Mouse (Mus musculus) kidney, postnatal 25 days (tissue): ENCODE data around the gene Opalin.
A peak's percentile ranks its signal among the peaks of the same experiment; 100 is the strongest.

Experiments used
- DNase-seq, 2 experiments: peaks; one replicate each; pipeline ENCODE4 v3.0.0; 2021; ENCODE audit warnings: mixed read lengths in 2 of 2

Gene Opalin

DNA sequence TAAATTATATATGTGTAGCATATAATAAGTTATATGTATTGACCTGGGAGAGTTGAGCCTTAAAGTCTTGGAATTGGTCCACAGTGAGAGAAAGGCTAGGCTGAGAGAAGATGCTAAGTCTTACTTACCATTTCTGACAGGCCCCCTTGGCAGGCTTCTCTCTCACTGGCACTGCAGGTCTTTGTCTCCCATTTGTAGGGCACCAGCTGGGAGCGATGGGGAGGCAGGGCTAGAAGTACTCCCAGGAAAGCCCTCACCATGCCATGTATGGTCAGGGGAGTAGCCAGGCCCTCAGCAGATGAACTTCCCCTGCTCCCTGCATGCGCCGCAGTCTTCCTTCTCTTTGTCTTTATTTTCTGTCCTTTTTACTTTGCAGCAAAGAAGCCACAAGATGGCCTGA is at the start of gene Opalin:
TSS of gene Opalin (minus strand) at position 208 of the 400 bp plus-strand sequence.
- DNase-seq = peak in 1 of 2 experiments; percentile 13

DNA sequence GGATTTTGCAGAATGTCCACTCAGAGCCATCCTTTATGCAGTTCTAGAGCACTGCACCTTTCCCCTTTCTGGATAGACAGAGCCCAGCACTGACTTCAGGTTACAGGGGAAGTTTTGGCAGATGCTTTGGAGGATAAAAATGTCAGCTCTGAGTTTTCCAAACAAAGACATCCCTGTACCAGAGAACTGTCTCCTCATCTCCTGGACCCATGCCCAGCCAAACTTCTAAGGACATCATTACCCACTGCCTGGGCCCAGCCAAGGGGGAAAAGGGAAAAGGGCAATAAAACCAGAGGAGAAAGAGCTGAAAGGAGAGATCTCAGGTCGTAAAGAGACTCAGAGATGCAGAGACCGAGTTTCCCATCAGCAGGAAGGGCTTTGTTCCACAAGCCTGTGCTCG is 46.1 kb upstream of the Opalin start:
- DNase-seq = no peak

DNA sequence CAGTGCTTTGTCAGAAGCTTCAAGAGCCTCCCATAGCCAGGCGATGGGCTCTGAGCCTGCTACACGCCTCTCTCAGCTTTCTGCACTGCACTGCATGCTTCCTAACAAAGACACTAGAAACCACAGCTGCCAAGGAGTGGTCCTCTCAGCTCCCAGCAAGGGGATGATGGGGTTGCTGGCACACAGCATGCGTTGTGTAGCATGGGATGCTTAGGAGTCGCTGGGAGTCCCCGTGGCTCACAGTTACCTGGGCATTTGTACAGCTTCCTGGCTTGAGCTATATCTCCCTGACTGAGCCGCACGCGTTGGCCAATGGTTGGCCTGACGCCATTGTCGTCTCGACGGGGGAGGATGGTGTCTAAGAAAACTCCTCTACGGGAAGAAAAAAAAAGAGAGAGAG is 43.0 kb upstream of the Opalin start:
- DNase-seq = no peak

DNA sequence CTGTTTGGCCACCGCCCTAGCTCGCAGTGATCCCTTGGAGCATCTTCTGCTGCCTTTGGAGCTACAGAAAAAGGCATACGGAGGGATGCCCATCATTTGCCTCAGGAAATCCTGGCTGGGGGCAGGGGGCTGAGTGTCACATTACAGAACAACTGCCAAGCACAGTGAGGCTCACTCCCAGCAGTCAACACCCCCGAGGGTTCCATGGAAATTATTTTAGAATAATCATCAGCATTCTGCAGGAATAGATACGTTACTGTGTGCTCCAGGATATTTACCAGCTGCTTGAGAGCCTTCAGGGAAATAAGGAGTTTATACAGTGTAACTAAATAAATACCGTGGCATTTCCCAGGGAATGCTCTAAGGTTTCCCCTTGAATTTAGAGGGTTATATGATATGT is 41.4 kb upstream of the Opalin start:
- DNase-seq = no peak

DNA sequence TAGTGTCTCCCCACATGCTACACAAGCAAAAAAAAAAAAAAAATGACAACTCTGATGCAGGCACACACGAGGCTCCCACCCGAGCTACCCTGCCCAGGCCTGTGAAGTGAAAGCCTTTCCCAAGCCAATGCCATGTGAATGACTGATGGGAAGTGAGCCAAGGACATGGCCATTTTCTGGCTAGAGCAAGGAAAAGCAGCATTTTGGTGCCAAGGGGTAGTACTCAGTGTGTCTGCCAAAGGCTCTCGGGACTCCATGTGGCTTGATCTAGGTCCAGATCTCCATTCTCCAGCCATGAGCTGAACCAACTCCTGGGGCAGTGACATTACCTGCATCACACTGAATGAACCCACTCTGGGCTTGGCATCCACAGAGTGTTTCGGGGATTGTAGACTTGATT is 40.4 kb upstream of the Opalin start:
- DNase-seq = no peak

DNA sequence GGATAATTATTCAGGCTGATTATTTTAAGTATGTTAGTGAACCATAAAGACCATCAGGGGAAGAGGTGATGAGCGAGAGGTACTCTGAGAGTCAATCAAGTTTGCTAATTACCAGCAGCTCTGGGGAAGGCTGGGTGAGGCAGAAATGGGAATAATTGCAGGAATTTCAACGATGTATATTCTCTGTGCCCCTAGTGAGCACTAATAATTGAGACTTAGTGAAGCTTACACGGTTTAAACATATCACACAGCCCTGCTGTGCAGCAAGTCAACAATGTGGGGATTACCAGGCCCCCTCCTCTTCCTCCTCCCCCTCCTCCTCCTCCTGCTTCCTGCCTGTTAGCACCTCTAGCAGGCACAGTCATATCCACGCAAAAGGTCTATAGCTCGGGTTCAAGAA is 37.7 kb upstream of the Opalin start:
- no peak for DNase-seq

DNA sequence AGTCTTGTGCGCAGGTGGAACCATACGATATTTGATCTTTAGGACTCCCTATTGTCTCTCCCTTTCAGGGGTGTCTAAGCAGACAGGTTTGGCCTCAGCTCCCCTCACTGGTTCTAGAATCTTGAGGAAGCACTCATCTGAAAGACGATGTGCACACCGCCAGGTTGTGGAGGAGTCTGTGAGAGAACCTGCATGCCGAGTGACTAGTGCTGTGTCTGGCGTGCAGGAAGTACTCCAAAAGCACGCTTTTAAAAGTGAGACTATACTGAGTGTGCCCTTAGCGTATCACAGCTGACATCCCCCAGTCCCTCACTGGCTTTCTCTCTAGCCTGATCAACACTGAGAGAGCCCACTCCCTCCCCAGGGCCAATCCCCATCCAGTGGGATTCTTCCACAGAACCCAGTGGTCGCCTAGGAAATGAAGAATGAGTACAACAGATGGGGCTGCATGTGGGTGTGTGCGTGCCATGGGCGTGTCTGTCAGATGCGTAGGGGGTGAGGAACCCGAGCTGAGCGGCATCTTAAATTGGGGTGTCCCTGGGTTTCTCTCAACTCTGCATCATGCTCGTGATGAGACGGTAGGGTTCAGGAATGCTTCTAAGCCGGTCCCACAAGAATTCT is 37.1 kb upstream of the Opalin start:
- no peak for DNase-seq

DNA sequence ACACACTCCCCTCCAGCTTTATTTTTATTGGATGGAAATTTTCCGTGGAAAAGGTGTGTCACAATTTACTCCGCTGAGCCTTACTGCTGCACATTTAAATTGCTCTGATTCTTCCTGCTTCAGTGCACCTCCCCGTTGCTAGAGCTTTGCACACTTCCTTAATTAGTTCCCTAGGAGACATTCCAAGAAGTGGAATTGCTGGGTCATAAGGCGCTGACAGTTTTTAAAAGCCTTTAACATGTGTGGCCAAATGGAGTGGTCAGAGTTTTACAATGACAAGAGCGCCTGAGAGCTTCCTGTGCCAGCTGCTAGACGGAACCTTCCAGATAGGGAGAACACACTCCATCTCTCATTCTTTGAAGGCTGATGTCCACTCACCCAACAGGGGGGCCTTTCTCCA is 35.7 kb upstream of the Opalin start:
- DNase-seq = no peak

DNA sequence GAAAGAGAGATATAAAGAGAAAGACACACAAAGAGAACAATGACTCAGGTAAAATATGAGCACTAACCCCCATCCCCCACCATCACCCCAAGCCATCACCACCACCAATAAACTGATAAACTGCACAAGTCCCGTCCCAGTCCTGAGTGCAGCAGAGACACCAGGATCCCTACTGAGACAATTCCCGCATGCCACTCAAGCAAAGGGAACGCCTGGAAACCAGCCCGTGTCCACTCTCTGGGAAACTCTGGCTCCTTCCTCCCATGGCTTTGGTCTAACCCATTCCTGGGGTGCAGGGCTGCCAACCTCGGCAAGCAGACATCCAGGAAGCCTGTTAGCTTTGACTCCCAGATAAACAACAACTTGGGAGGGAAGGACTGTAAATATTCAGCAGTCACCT is 33.1 kb upstream of the Opalin start:
- no peak for DNase-seq

DNA sequence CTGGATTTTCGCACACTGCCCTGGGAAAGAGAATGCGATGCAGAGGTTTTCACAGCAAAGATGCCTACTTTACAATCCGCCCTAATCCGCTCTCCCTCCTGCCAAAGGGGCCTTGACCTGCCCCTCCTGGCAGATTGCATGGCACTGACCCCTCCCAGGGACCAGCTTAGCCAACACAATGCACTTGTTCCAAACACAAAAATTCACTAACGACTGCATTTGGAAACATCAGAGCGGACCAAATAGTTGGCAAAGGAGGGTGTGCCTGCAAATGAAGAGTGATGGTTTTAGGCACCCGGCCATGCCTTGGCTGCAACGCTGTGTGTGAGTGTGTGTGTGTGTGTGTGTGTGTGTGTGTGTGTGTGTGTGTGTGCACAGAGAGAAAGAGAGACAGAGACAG is 32.6 kb upstream of the Opalin start:
- DNase-seq = no peak

DNA sequence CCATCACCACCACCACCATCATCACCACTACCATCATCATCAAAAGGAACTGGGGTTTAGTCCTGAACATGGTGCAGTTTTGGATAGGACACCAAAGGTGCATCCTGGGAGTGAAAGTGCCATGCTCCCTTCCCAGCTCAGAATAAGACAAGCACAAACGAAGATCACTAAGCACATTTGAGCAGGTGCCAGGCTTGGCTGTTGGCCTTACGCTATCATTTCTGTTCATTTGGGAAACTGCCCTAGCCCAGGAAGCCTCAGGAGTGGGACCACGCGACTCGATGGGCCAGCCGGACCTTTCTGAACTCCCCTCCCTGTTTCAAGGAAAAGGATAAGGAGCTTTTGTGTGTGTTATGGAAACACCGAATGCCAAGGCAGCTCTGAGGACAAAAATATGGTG is 31.8 kb upstream of the Opalin start:
- DNase-seq = no peak

DNA sequence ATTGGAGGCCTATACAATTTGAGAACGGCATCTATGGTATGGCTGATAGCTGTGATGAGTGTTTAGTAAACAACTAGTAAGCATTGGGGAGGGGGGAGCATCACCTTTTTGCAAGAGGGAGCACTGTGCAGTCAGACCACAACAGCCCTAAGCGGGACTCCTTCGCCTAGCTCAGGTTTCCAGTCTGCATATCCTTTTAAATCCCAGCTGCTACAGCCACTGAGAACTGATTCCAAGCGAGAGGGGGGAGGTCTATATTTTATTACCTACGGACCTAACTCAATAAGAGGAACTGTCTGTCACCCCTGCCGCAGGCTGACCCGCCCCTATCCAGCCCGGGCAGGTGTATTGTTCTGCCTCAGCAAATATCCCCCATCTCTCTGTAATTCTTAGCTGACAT is 30.6 kb upstream of the Opalin start:
- DNase-seq = no peak

DNA sequence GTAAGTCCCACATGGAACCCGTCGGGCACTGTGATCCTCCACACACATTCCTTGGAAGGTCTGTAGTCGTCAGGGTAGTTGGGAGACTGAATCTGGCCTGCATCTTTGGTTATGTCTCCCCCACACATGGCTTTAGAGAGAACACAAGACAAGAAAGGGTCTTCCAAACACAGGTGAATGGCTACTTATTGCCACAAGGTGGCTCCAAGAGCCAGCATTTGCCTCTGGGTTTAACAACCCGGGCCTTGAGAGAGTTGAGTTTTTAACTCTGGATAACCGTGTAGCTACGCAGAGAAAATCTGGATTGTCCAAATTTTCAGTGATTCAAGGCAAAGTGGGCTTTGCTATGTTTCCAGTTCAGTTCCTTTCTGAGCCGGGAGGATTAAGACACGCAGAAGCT is 28.0 kb upstream of the Opalin start:
- peak in 1 of 2 experiments; percentile 22 for DNase-seq

DNA sequence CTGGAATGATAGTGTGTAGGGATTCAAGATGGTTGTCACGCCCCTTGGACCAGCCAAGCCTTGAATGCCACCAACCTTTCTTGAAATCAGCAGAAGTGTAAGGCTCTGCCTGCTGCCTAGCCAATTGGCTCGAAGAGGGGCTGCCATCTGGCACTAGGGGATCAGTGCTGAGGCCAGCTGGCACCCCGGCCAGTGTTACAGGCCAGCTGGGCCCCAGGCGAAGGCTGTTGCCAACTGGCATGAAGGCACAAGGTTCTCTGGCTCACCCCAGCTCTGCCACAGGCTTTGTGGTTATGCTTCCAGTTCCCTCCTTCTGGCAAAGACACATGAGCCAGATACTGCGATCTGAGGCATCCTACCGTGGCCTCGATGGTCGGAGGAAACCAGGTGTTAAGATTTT is 24.5 kb upstream of the Opalin start:
- no peak for DNase-seq

DNA sequence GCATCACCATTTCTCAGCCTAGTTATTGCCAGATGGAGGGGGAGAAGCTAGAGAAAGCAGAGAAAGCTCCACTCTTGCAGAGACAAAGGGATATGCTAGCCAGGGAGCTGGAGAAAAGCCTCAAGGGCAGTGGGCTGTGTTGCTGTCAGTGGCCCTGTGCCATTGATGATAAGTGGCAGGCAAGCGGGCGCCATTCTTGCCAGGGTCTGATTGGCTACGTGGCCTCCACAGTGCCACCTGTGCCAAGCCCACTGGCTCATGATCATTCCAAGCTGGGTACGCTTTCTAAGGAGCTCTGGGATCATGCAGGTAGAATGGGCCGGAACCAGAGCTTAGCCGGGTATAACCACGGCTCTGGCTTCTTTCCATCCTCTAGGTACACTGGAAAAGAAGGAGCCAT is 23.9 kb upstream of the Opalin start:
- no peak for DNase-seq

DNA sequence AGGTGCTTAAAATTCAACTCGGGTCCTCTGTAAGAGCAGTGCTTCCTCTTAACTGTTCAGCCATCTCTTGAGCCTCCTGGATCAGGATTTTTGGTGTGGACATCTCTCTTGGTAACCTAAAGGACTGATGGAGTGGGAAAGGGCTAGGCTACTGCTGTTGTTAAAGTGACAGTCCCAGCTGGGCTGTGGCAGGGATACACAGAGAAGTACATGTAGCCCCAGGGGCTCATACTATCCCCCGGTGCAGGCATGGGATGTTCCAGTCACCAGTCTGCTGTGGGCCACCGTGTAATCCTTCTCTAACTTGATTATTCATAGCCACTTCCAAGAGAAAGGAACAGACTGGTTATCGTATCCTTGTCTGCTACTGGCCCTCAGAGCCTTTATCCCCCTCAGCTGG is 20.1 kb upstream of the Opalin start:
- no peak for DNase-seq

DNA sequence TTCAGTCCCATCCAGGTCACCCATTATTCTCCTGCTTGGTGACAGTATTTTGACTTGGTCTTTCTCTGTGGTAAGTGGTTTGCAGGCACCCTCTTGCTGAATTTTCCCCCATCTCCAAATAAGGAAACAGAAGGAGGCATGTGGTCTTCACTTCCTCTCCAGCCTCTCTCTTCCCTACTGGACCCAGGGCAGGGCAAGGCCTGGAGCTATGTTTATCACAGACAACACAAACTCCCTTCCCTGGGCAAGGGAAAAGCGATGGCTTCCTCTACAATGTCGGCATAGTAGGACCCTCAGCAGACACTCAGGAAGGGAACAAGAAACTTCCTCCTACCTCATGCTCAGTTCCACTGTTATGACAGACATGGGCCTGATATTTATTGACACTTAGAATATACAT is 15.0 kb upstream of the Opalin start:
- DNase-seq = no peak

DNA sequence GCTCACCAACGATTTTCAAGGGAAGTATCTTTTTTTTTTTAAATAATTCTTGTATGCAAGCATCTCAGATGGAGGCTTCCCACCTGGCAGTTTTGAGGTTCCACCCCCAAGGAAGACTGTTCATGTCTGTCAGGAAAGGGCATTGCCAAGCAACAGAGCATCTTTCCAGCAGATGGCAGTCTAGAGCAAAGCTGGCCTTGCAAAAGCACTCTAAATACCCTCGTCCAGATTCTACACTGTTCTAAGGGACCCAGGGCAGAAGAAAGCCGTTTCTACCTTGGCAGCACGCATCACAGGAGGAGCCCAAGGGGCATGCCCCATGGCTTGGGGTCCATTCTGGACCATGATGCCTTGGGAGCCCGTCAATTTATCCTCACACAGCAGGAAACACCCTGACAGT is 12.9 kb upstream of the Opalin start:
- peak; percentile 53 to 69 for DNase-seq

DNA sequence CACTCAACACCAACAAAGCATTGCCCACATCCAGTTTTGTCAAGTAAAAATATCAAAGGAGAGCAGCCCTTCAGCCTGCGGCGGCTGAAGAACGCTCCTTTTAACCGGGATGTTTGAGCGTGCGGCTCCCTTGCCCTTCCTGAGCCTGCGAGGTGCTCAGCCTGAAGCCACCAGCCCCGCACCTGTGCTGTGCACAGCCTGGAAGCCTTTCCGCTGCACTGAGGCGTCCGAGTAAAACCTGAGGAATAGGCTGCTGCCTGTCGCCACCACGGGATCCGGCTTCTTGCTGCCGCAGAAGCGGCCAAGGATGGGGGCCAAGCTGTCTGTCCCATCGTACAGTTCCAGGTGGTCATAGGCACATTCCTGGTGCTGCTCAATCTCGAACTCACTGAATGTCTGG is 11.6 kb upstream of the Opalin start:
- DNase-seq = no peak

DNA sequence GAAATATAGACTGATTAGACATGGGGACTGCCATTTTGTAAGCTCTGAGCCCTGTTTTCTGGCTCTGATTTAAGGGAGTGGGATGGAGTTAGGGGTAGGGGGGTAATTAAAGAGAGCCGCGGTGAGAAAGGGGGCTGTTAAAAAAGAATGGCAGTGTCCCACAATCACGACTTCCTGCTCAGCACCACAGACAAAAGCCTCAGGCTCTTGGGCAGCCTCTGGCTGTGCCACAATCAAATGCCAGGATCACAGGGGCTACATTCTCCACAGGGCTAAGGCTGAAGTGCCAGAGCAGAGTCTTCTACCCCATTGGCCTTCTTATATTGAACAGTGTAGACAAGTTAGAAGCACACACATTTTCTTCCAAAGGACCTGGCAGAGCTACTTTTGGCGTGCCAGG is 11.0 kb upstream of the Opalin start:
- DNase-seq = no peak

DNA sequence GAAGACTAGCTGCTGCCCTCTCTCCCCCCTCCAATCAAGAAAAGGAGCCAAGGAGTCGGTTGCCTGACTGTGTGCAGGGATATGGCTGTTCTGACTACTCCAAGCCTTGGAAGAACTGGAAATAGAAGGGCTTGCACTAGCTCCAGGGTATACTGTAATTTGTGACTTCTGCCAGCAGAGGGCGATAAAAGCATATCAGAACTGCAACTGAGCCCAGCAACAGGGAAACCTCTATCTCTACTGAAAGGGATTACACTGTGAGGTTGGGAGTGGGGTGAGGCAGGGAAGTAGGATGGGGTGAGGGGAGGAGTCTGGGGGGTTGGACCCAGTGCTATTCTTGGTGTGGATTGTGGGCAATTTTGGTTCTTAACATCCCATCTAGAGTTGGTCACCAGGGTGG is 9.8 kb upstream of the Opalin start:
- peak; percentile 55 to 79 for DNase-seq

DNA sequence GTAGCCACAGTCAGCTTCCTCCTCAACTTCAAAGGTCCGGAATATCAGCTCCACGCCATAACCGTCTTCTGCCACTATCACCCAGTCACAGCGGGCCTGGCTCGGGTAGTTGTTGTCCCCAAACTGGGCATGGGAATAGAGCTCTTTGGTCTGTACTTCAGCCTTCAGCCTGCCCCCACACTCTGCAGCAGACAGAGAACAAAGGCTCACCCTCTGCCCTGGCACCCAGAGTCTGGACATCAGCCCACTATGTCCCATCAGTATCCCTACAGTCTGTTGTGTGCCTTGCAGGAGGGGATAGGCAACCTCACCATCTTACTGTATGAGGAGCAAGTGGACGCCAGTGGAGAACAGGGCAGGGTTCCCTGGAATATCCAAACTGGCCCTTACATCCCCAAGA is 9.4 kb upstream of the Opalin start:
- no peak for DNase-seq

DNA sequence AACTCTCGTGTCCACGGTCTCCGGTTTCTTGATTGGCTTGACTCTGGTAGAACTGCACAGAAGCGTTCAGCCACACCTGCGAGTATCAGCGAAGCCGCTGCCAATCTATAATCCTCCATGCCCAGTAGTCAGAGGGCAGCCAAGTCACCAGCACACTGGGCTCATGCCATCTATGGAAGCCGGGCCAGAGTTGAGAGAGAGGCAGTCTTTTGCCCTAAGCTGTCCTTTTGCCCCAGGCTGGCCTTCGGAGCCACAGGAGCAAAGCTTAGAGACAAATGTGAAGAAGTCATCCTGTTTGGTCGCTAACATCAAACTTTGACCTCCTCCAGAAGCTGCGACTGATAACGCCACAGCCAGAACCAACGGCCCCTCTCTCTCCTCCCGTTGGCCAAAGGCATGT is 6.7 kb upstream of the Opalin start:
- no peak for DNase-seq

DNA sequence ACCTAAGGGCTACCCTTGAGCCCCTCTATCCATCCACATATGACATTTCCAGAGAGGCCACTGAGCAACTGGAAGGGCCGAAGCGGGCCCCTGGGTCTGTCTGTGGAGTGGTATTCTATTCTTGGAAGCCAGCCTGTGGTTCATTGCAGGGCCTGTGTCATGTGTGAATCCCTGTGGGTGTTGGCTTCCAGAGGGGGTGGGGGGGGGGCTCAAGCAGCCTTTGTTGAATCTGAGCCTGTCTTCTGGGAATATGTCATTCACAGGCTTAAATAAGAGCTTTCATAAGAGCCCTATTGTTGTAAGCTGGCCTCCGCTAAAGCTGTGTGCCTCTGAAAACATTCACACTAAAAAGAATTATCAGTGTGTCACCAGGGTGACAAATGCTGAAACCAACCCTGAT is 4.7 kb upstream of the Opalin start:
- no peak for DNase-seq

DNA sequence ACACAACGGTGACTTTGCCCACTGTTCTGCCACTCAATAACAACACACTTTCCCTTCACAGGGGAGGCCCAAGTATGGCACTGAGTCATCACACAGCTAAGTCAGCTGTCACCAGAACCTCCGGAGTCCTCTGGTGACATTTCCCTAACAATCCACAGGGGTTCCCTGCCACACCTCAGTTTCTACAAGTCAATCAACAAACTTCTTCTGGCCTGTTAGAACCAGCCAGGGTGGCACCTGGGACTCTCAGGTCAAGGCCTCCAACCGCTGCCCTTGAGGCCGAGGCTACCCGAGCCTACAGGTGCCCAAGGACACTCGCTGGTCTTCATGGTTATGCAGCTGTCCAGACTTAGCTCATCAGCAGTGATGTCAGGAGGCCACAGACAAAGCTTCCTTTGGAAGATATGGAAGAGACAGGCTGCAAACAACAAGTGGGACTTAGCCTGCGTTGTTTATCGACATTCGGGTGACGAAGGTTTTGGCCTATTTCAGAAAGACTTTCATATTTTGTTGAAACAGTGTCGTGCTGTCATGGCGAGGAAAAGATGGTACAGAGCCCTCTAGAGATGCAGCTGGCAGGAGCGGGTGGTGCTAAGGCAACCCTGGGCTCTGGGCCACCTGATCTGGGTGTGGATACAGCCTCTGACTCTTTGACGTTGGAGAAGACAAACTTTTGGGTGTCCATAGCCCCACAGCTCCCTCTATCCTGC is 3.0 kb downstream of the Opalin start:
- peak in 1 of 2 experiments; percentile 14 for DNase-seq
